Mouse (Mus musculus) spleen, postnatal 36 days (tissue): Measurements from ENCODE around the gene Vcp.

Experiments
- DNase-seq, 2 experiments: peaks; one replicate each; pipeline ENCODE4 v3.0.0; 2022; ENCODE audit warnings: low spot score in 2 of 2, mixed read lengths in 1 of 2

The Vcp gene

GRCm38 (mm10) chr4:42945445-42945844, 54.9 kb downstream of the Vcp start:
- no peak for DNase-seq

DNA sequence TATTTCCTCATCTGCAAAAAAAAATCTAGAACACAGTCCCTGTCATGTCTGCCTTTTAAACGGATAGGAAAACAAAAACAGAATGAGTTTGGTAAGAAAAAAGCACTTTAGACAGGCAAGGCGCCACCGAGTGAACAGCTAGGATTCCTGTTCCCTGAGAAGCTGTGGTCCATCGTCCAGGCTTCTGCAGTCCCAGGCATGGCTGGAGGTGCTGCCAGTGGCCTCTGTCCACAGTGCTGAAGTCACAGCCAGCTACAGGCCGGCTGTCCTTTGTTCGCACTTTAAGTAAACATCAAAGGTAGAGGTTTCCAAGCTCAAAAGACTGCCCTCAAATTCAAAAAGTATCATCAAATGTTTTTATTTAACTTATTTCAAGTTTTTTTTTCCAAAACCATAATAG, 55.3 kb downstream of the Vcp start:
- no peak for DNase-seq

DNA sequence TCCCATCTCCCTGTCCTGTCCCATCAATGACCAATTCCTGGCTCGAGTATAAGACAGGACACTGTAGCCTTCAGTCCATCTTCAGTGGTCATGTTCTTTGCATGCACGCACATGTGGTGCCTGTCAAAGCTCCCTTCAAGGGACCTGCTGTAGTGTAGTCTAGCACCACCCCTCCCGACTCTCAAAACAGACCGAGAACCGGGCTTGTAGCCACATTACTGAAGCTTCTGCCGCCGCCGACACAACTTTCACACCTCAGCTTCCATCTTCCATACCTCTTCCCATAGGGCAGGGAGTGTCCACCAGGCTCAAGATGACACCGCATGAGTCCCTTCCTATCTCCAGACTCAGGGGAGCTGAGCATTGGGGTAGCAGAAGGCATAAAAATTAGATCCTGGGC, 56.1 kb downstream of the Vcp start:
- DNase-seq = no peak

DNA sequence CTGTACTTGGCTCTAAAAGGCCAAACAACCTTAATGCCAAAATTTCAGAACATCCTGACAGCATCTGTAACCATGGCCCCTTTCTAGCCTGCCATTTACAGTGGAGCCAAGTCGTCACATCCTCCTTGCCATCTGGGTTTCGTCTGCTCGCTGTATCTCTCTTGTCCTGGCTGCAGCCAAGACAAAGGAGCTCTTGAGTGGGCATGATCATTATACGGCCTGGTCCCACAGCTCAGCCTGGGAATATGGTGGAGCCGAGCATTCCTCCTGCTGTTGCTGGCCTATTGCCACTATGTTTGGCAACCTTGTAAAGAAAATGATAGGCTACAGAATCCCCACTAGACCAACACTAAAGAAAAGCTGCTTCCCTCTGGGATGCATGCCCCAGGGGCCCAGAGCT, 57.0 kb downstream of the Vcp start:
- no peak for DNase-seq

DNA sequence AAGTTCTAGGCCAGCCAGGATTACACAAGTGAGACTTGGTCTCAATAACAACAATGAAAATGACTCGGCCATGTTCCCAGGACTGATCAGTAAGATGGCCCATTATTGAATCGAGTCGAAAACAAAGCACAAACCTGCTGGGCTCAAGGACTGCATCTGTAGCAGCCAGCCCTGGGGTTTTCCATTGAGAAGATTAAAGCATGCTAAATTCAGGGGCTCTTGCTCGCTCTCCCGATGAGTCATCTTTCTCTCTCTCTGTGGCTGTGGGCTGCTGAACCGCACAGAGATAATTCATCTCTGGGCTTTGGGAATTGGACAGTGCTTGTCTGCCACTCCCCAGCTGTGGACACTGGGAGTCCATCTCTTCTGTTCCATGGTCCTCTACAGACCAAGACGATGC, 58.9 kb downstream of the Vcp start:
- no peak for DNase-seq

GRCm38 (mm10) chr4:42933630-42934029, 66.7 kb downstream of the Vcp start:
- DNase-seq = no peak

GRCm38 (mm10) chr4:42932229-42932969, 67.9 kb downstream of the Vcp start:
- DNase-seq = no peak
